In the genomic region with DNA sequence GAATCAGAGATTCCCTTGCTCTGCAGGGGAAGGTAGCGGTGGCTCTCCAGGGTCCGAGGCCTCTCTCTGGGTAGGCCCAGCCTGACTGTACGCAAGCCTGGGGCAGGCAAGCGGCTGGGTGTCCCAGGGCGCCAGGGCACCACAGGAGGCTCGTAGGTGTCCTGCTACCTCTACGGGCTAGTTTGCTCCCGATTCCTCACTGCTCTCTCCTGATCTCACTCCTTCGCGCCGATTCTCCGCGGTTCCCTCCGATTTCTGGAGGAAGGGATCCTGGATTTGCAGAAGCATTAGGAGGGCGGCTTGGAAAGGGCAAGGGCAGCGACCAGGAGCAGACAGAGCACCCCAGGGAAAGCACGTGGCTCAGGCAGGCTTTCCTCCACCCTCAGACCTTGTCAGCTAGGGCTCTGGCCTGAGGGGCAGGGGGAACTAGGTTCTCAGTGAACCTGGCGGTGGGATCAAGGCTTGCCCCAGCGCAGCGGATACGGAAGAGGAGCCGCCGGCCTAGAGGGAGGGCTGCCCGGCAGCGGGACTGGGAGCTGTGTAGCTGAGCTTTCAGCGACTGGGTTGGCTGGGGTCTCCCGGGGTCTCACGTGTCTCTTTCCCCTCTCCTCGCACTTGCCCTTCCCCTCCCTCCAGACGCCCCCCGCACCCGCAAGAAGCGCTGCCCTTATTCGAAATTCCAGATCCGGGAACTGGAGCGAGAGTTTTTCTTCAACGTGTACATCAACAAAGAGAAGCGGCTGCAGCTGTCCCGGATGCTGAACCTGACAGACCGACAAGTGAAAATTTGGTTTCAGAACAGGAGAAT, we compare ENCODE assay signal across 1 mouse cellular context.
TF ChIP-seq lines count a peak whose summit lies in the region.

No protein-coding gene starts in this region.

TF ChIP-seq in CH12.LX, 34 proteins besides CTCF, POLR2A, EP300 and RAD21:
- TF ChIP-seq ZMIZ1 (IDR thresholded peaks at IDR 0.05; ENCODE audit: low read depth, low read length) (no peak), GABPA (IDR thresholded peaks at IDR 0.05; ENCODE audit: insufficient replicate concordance, low read depth, low read length) (no peak), HCFC1 (IDR thresholded peaks at IDR 0.05; ENCODE audit: low read depth, low read length) (no peak), E2F4 (IDR thresholded peaks at IDR 0.05; ENCODE audit: insufficient replicate concordance, low read depth, low read length) (no peak), MAX (IDR thresholded peaks at IDR 0.05; ENCODE audit: low read length) (no peak), TBP (conservative IDR thresholded peaks at IDR 0.05; ENCODE audit: low read depth, low read length) (no peak), UBTF (IDR thresholded peaks at IDR 0.05; ENCODE audit: low read depth, low read length) (no peak), ETS1 (conservative IDR thresholded peaks at IDR 0.05; ENCODE audit: low read depth, low read length) (no peak), USF2 (conservative IDR thresholded peaks at IDR 0.05; ENCODE audit: low read depth, low read length) (no peak), TCF12 (IDR thresholded peaks at IDR 0.05; ENCODE audit: low read depth, low read length) (no peak), SIN3A (IDR thresholded peaks at IDR 0.05; ENCODE audit: low read length) (no peak), SMC3 (IDR thresholded peaks at IDR 0.05; ENCODE audit: low read depth, low read length) (no peak), ZNF384 (IDR thresholded peaks at IDR 0.05; ENCODE audit: low read depth, low read length) (no peak), MAFK (IDR thresholded peaks at IDR 0.05; ENCODE audit: insufficient replicate concordance, low read length) (no peak), CHD1 (IDR thresholded peaks at IDR 0.05; ENCODE audit: low read depth, low read length) (no peak), ELF1 (IDR thresholded peaks at IDR 0.05; ENCODE audit: low read depth, low read length) (no peak)
